Mouse (Mus musculus): ENCODE measurements around the gene Pcgf3. TPM values are rescaled to one million over a fixed set of nuclear protein-coding genes. Genes with fewer than 3 reads are reported as not detected.

Gene Pcgf3
- polyA plus RNA-seq, 1 experiment: 10.2 TPM

DNA sequence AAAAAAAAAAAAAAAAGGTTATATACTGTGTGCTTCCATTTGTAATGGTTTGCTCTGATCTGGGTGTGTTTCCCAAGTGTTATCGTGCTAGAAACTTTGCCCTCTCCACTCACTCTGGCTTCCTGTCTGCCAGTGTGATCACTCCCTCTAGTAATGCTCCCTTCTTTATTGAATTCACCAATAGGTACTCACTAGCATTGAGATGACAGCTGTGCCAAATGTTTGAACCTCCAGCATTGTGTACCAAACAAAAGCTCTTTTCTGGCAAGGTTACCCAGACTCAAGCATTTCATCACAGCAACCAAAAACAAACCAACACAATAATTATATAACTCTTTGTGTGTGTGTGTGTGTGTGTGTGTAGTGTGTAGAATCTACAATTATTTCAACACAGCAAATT is 9.4 kb upstream of the Pcgf3 start:
- no peak overlapping the region for H3K4me3 ChIP-seq (ENCODE audit: insufficient read depth, low read depth, low read length)
- WGBS: 41% methylated on average over 1 of the region's 1 CpGs
- no peak overlapping the region for H3K27ac ChIP-seq (ENCODE audit: insufficient read depth, low read depth, low read length)
- H3K36me3 ChIP-seq (ENCODE audit: control insufficient read depth, insufficient read depth, low read length): no peaks in the 10 kb centered on the region
- no peaks in the 10 kb centered on the region for H3K27me3 ChIP-seq (replicated peaks; ENCODE audit: control insufficient read depth, insufficient read depth, low read length)
- DNase-seq: no peak
- no peak for TF ChIP-seq POLR2A (IDR thresholded peaks at IDR 0.05; ENCODE audit: low read depth, low read length)
- no peak for TF ChIP-seq CTCF (conservative IDR thresholded peaks at IDR 0.05; ENCODE audit: insufficient read depth, insufficient read length, low read depth, low read length)
- peaks cover 9% of the 10 kb centered on the region; the same call in 1 of the 2 replicates for H3K4me1 ChIP-seq (ENCODE audit: control insufficient read depth, insufficient read depth, low read length)

DNA sequence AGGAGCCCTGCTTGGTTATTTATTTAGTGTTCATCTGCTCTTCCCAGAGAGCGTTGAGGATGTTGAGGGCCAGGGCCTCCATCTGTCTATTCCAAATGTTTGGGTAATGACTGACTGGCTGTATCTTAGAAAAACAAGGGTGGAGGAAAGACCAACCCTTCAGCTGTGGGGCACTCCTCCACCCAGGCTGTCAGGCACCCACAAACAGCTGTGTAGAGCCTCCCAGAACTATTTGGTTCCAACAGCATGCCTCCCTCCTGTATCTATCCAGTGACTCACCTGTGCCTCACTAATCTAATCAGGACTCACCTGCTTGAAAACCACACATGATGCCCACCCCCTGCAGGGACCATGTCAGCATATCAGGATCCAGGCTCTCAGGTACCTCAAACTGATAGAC is 8.6 kb upstream of the Pcgf3 start:
- no peaks in the 10 kb centered on the region for H3K36me3 ChIP-seq (ENCODE audit: control insufficient read depth, insufficient read depth, low read length)
- TF ChIP-seq POLR2A (IDR thresholded peaks at IDR 0.05; ENCODE audit: low read depth, low read length) (no peak), CTCF (conservative IDR thresholded peaks at IDR 0.05; ENCODE audit: insufficient read depth, insufficient read length, low read depth, low read length) (no peak)
- peaks cover 9% of the 10 kb centered on the region; the same call in 1 of the 2 replicates for H3K4me1 ChIP-seq (ENCODE audit: control insufficient read depth, insufficient read depth, low read length)
- no peak overlapping the region for H3K4me3 ChIP-seq (ENCODE audit: insufficient read depth, low read depth, low read length)
- H3K27ac ChIP-seq (ENCODE audit: insufficient read depth, low read depth, low read length): no peak overlapping the region
- no peak for DNase-seq
- no peaks in the 10 kb centered on the region for H3K27me3 ChIP-seq (replicated peaks; ENCODE audit: control insufficient read depth, insufficient read depth, low read length)
- WGBS: 97% methylated on average over 1 of the region's 1 CpGs

- H3K27me3 ChIP-seq (replicated peaks; ENCODE audit: control insufficient read depth, insufficient read depth, low read length): no peaks in the 10 kb centered on the region
- TF ChIP-seq POLR2A (IDR thresholded peaks at IDR 0.05; ENCODE audit: low read depth, low read length) (no peak), CTCF (conservative IDR thresholded peaks at IDR 0.05; ENCODE audit: insufficient read depth, insufficient read length, low read depth, low read length) (no peak)
- H3K36me3 ChIP-seq (ENCODE audit: control insufficient read depth, insufficient read depth, low read length): no peaks in the 10 kb centered on the region
- peak overlapping the region; percentile 64 for H3K27ac ChIP-seq (ENCODE audit: insufficient read depth, low read depth, low read length)
- H3K4me1 ChIP-seq (ENCODE audit: control insufficient read depth, insufficient read depth, low read length): peaks cover 9% of the 10 kb centered on the region; the same call in 1 of the 2 replicates
- H3K4me3 ChIP-seq (ENCODE audit: insufficient read depth, low read depth, low read length): no peak overlapping the region
- 28% methylated on average over 3 of the region's 3 CpGs for WGBS
- peak; percentile 81 for DNase-seq
These were observed 6.9 kb upstream of the Pcgf3 start for GRCm38 (mm10) chr5:108454094-108454493.

GRCm38 (mm10) chr5:108458706-108459105 is 2.3 kb upstream of the Pcgf3 start:
- Histone ChIP-seq H3K27ac (ENCODE audit: insufficient read depth, low read depth, low read length) (no peak overlapping the region), H3K27me3 (replicated peaks; ENCODE audit: control insufficient read depth, insufficient read depth, low read length) (no peaks in the 10 kb centered on the region), H3K4me1 (ENCODE audit: control insufficient read depth, insufficient read depth, low read length) (peaks cover 12% of the 10 kb centered on the region), H3K4me3 (ENCODE audit: insufficient read depth, low read depth, low read length) (no peak overlapping the region), H3K36me3 (ENCODE audit: control insufficient read depth, insufficient read depth, low read length) (no peaks in the 10 kb centered on the region)
- TF ChIP-seq POLR2A (IDR thresholded peaks at IDR 0.05; ENCODE audit: low read depth, low read length) (no peak), CTCF (conservative IDR thresholded peaks at IDR 0.05; ENCODE audit: insufficient read depth, insufficient read length, low read depth, low read length) (no peak)
- 91% methylated on average over 2 of the region's 2 CpGs for WGBS
- DNase-seq: no peak

GRCm38 (mm10) chr5:108460461-108460860 is 571 bp upstream of the Pcgf3 start:
- TF ChIP-seq POLR2A (IDR thresholded peaks at IDR 0.05; ENCODE audit: low read depth, low read length) (no peak), CTCF (conservative IDR thresholded peaks at IDR 0.05; ENCODE audit: insufficient read depth, insufficient read length, low read depth, low read length) (no peak)
- Histone ChIP-seq H3K27me3 (replicated peaks; ENCODE audit: control insufficient read depth, insufficient read depth, low read length) (no peaks in the 10 kb centered on the region), H3K4me3 (ENCODE audit: insufficient read depth, low read depth, low read length) (peak overlapping the region; percentile 82), H3K36me3 (ENCODE audit: control insufficient read depth, insufficient read depth, low read length) (no peaks in the 10 kb centered on the region), H3K27ac (ENCODE audit: insufficient read depth, low read depth, low read length) (peak overlapping the region; percentile 20; the same call in 1 of the 2 replicates), H3K4me1 (ENCODE audit: control insufficient read depth, insufficient read depth, low read length) (peaks cover 16% of the 10 kb centered on the region)
- no peak for DNase-seq
- WGBS: 53% methylated on average over 6 of the region's 6 CpGs

DNA sequence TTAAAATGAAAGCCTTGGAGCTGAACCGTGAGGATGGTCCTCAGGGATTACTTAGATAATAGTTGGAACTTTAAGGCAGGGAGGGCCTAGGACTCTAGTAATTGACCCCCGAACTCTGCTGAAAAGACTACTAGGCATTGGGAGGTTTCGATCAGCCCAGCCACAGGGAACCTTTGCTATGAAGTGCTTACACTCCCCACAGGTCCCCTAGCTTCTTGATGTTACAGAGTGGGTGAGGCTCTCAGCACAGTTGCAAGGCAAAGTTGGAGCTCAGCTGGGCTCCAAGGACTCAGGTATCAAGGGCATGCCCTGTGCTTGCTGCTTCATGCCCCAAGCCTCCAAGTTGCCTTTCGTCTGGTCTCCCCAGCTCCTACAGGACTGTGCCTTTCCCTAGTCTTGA is 1.4 kb downstream of the Pcgf3 start:
- 23% methylated on average over 4 of the region's 4 CpGs for WGBS
- no peaks in the 10 kb centered on the region for H3K27me3 ChIP-seq (replicated peaks; ENCODE audit: control insufficient read depth, insufficient read depth, low read length)
- TF ChIP-seq CTCF (conservative IDR thresholded peaks at IDR 0.05; ENCODE audit: insufficient read depth, insufficient read length, low read depth, low read length): no peak
- TF ChIP-seq POLR2A (IDR thresholded peaks at IDR 0.05; ENCODE audit: low read depth, low read length): no peak
- peak overlapping the region; percentile 82 for H3K4me3 ChIP-seq (ENCODE audit: insufficient read depth, low read depth, low read length)
- H3K27ac ChIP-seq (ENCODE audit: insufficient read depth, low read depth, low read length): peak overlapping the region; percentile 29
- no peak for DNase-seq
- no peaks in the 10 kb centered on the region for H3K36me3 ChIP-seq (ENCODE audit: control insufficient read depth, insufficient read depth, low read length)
- peaks cover 22% of the 10 kb centered on the region for H3K4me1 ChIP-seq (ENCODE audit: control insufficient read depth, insufficient read depth, low read length)

DNA sequence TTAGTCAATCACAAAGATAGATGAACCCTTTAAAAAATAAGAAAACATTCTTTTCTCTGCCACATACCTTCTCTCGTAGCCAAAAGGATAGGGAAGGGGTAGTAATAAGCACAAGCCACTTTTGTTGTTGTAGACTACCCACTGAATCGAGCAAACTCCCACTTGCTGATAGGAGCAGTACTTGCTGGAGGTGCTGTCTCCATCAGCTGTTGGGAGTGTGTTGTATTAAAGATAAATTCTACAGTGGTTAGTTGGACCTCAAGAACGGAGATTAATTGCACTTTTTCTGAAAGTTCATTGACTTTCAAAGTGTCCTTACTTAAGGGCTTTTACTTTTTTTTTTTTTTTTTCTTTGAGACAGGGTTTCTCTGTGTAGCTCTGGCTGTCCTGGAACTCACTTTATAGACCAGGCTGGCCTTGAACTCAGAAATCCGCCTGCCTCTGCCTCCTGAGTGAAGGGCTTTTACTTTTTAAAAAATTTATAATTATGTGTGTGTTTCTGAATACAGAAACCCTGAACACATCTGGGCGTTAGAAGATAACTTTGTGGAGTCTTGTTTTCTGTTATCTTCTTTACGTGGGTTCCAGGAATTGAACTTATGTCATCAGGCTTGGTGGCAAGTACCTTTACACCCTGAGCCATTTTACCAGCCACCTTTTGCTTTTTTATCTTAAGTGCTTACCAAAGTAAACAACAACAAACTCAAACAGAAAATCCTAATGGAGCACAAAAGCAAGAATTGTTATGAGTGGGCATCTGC is 4.3 kb downstream of the Pcgf3 start:
- DNase-seq: no peak
- TF ChIP-seq POLR2A (IDR thresholded peaks at IDR 0.05; ENCODE audit: low read depth, low read length) (no peak), CTCF (conservative IDR thresholded peaks at IDR 0.05; ENCODE audit: insufficient read depth, insufficient read length, low read depth, low read length) (no peak)
- Histone ChIP-seq H3K4me1 (ENCODE audit: control insufficient read depth, insufficient read depth, low read length) (peaks cover 22% of the 10 kb centered on the region), H3K4me3 (ENCODE audit: insufficient read depth, low read depth, low read length) (no peak overlapping the region), H3K27ac (ENCODE audit: insufficient read depth, low read depth, low read length) (no peak overlapping the region), H3K27me3 (replicated peaks; ENCODE audit: control insufficient read depth, insufficient read depth, low read length) (no peaks in the 10 kb centered on the region), H3K36me3 (ENCODE audit: control insufficient read depth, insufficient read depth, low read length) (no peaks in the 10 kb centered on the region)
- WGBS: 75% methylated on average over 6 of the region's 6 CpGs

Data from kidney, adult 2 months (tissue).